Mouse (Mus musculus): ENCODE measurements around the gene Vps53. TPM values are rescaled to one million over a fixed set of nuclear protein-coding genes. Genes with fewer than 3 reads are reported as not detected.
A peak's percentile ranks its signal among the peaks of the same experiment; 100 is the strongest.

Gene Vps53
- polyA plus RNA-seq, 1 experiment, result 23.1 TPM

GRCm38 (mm10) chr11:76150980-76151379, 28.5 kb downstream of the Vps53 start:
- no peak for TF ChIP-seq CTCF (IDR thresholded peaks at IDR 0.05; ENCODE audit: extremely low read depth, insufficient read length, insufficient replicate concordance, low read depth, low read length)
- no peak for TF ChIP-seq POLR2A (IDR thresholded peaks at IDR 0.05; ENCODE audit: low read depth, low read length)
- Histone ChIP-seq H3K36me3 (ENCODE audit: control insufficient read depth, insufficient read depth, low read length) (peaks cover 4% of the 10 kb centered on the region; the same call in 1 of the 2 replicates), H3K27me3 (ENCODE audit: control insufficient read depth, insufficient read depth, low read length) (no peaks in the 10 kb centered on the region), H3K4me1 (ENCODE audit: control insufficient read depth, insufficient read depth, insufficient read length, low read length) (peaks cover 8% of the 10 kb centered on the region; the same call in 1 of the 2 replicates), H3K4me3 (ENCODE audit: low read depth, low read length) (no peak overlapping the region), H3K27ac (ENCODE audit: insufficient read depth, low read depth, low read length) (no peak overlapping the region)
- WGBS, result 72% methylated on average over 4 of the region's 4 CpGs

GRCm38 (mm10) chr11:76148055-76149008, 31.1 kb downstream of the Vps53 start:
- Histone ChIP-seq H3K27ac (ENCODE audit: insufficient read depth, low read depth, low read length) (no peak overlapping the region), H3K4me3 (ENCODE audit: low read depth, low read length) (no peak overlapping the region)
- 51% methylated on average over 8 of the region's 8 CpGs for WGBS

GRCm38 (mm10) chr11:76146187-76147010, 33.0 kb downstream of the Vps53 start:
- 30% methylated on average over 8 of the region's 8 CpGs for WGBS
- H3K27ac ChIP-seq (ENCODE audit: insufficient read depth, low read depth, low read length), result peak overlapping the region; percentile 26

More at GRCm38 (mm10) chr11:76148055-76149008, 31.1 kb downstream of the Vps53 start:
- H3K27me3 ChIP-seq (ENCODE audit: control insufficient read depth, insufficient read depth, low read length), result no peaks in the 10 kb centered on the region
- H3K4me1 ChIP-seq (ENCODE audit: control insufficient read depth, insufficient read depth, insufficient read length, low read length), result peaks cover 11% of the 10 kb centered on the region; the same call in 1 of the 2 replicates
- TF ChIP-seq CTCF (IDR thresholded peaks at IDR 0.05; ENCODE audit: extremely low read depth, insufficient read length, insufficient replicate concordance, low read depth, low read length) (no peak), POLR2A (IDR thresholded peaks at IDR 0.05; ENCODE audit: low read depth, low read length) (no peak)
- no peaks in the 10 kb centered on the region for H3K36me3 ChIP-seq (ENCODE audit: control insufficient read depth, insufficient read depth, low read length)

GRCm38 (mm10) chr11:76145169-76145568, 34.3 kb downstream of the Vps53 start:
- H3K27ac ChIP-seq (ENCODE audit: insufficient read depth, low read depth, low read length), result no peak overlapping the region; the same call in 1 of the 2 replicates
- H3K36me3 ChIP-seq (ENCODE audit: control insufficient read depth, insufficient read depth, low read length), result no peaks in the 10 kb centered on the region
- WGBS, result 35% methylated on average over 1 of the region's 1 CpGs
- TF ChIP-seq POLR2A (IDR thresholded peaks at IDR 0.05; ENCODE audit: low read depth, low read length) (no peak), CTCF (IDR thresholded peaks at IDR 0.05; ENCODE audit: extremely low read depth, insufficient read length, insufficient replicate concordance, low read depth, low read length) (no peak)
- no peaks in the 10 kb centered on the region for H3K27me3 ChIP-seq (ENCODE audit: control insufficient read depth, insufficient read depth, low read length)
- H3K4me1 ChIP-seq (ENCODE audit: control insufficient read depth, insufficient read depth, insufficient read length, low read length), result peaks cover 11% of the 10 kb centered on the region; the same call in 1 of the 2 replicates
- H3K4me3 ChIP-seq (ENCODE audit: low read depth, low read length), result no peak overlapping the region

More at GRCm38 (mm10) chr11:76146187-76147010, 33.0 kb downstream of the Vps53 start:
- H3K4me1 ChIP-seq (ENCODE audit: control insufficient read depth, insufficient read depth, insufficient read length, low read length), result peaks cover 11% of the 10 kb centered on the region; the same call in 1 of the 2 replicates
- no peaks in the 10 kb centered on the region for H3K27me3 ChIP-seq (ENCODE audit: control insufficient read depth, insufficient read depth, low read length)
- H3K36me3 ChIP-seq (ENCODE audit: control insufficient read depth, insufficient read depth, low read length), result no peaks in the 10 kb centered on the region
- no peak for TF ChIP-seq POLR2A (IDR thresholded peaks at IDR 0.05; ENCODE audit: low read depth, low read length)
- TF ChIP-seq CTCF (IDR thresholded peaks at IDR 0.05; ENCODE audit: extremely low read depth, insufficient read length, insufficient replicate concordance, low read depth, low read length), result no peak
- H3K4me3 ChIP-seq (ENCODE audit: low read depth, low read length), result no peak overlapping the region

GRCm38 (mm10) chr11:76144386-76144785, 35.1 kb downstream of the Vps53 start:
- H3K36me3 ChIP-seq (ENCODE audit: control insufficient read depth, insufficient read depth, low read length), result no peaks in the 10 kb centered on the region
- no peak for TF ChIP-seq CTCF (IDR thresholded peaks at IDR 0.05; ENCODE audit: extremely low read depth, insufficient read length, insufficient replicate concordance, low read depth, low read length)
- TF ChIP-seq POLR2A (IDR thresholded peaks at IDR 0.05; ENCODE audit: low read depth, low read length), result no peak
- peaks cover 11% of the 10 kb centered on the region; the same call in 1 of the 2 replicates for H3K4me1 ChIP-seq (ENCODE audit: control insufficient read depth, insufficient read depth, insufficient read length, low read length)
- no peak overlapping the region for H3K27ac ChIP-seq (ENCODE audit: insufficient read depth, low read depth, low read length)
- WGBS, result 41% methylated on average over 8 of the region's 8 CpGs
- no peak overlapping the region for H3K4me3 ChIP-seq (ENCODE audit: low read depth, low read length)
- H3K27me3 ChIP-seq (ENCODE audit: control insufficient read depth, insufficient read depth, low read length), result no peaks in the 10 kb centered on the region

GRCm38 (mm10) chr11:76137996-76138395, 41.5 kb downstream of the Vps53 start:
- TF ChIP-seq CTCF (IDR thresholded peaks at IDR 0.05; ENCODE audit: extremely low read depth, insufficient read length, insufficient replicate concordance, low read depth, low read length), result no peak
- no peak for TF ChIP-seq POLR2A (IDR thresholded peaks at IDR 0.05; ENCODE audit: low read depth, low read length)
- no peak overlapping the region for H3K4me3 ChIP-seq (ENCODE audit: low read depth, low read length)
- 81% methylated on average over 3 of the region's 3 CpGs for WGBS
- H3K4me1 ChIP-seq (ENCODE audit: control insufficient read depth, insufficient read depth, insufficient read length, low read length), result no peaks in the 10 kb centered on the region
- peaks cover 38% of the 10 kb centered on the region for H3K36me3 ChIP-seq (ENCODE audit: control insufficient read depth, insufficient read depth, low read length)
- no peaks in the 10 kb centered on the region for H3K27me3 ChIP-seq (ENCODE audit: control insufficient read depth, insufficient read depth, low read length)
- H3K27ac ChIP-seq (ENCODE audit: insufficient read depth, low read depth, low read length), result no peak overlapping the region
